Mouse (Mus musculus): ENCODE measurements around the gene Olfr1167. TPM values are rescaled to one million over a fixed set of nuclear protein-coding genes. Genes with fewer than 3 reads are reported as not detected.
"Not testable (repeated sequence)": the region's sequence is repeated elsewhere in the genome, so short reads cannot be mapped to it uniquely, and the experiment has no call there.

Gene Olfr1167
- polyA plus RNA-seq (2015; fragmentation: Nextera tagmentation; extraction: Ambion mirVana), result not detected in 2 replicates

- H3K27ac ChIP-seq; H3K4me1 ChIP-seq; H3K9ac ChIP-seq; H3K36me3 ChIP-seq; H3K4me3 ChIP-seq (replicated peaks); H3K27me3 ChIP-seq; H3K9me3 ChIP-seq (replicated peaks); ATAC-seq (replicated peaks; ENCODE audit: low FRiP score); H3K4me2 ChIP-seq: not testable (repeated sequence)
- WGBS, result 81% methylated on average over 1 of the region's 1 CpGs
Measured at GRCm38 (mm10) chr2:88155093-88155492, at the start of gene Olfr1167. Olfr1167 (minus strand) TSS chr2:88155193.

GRCm38 (mm10) chr2:88181580-88181979, 26.6 kb upstream of the Olfr1167 start, which contains the start of gene Olfr1168:
Olfr1168 (plus strand) TSS chr2:88181880.
- no peak within 1 kb of the TSS for H3K9ac ChIP-seq

GRCm38 (mm10) chr2:88128172-88128571, 26.8 kb downstream of the Olfr1167 start, which contains the start of gene Olfr1166:
Olfr1166 (minus strand) TSS chr2:88128272.
- H3K4me2 ChIP-seq, result no peak within 1 kb of the TSS
- WGBS, result 96% methylated on average over 1 of the region's 1 CpGs
- no peak within 1 kb of the TSS for H3K27ac ChIP-seq
- H3K27me3 ChIP-seq, result no peaks in the 10 kb centered on the region
- H3K4me1 ChIP-seq, result no peaks in the 10 kb centered on the region
- H3K36me3 ChIP-seq, result no peaks in the 10 kb centered on the region
- no peaks in the 10 kb centered on the region for H3K9me3 ChIP-seq (replicated peaks)
- H3K4me3 ChIP-seq (replicated peaks), result no peak within 1 kb of the TSS
- ATAC-seq (replicated peaks; ENCODE audit: low FRiP score), result no peak
- no peak within 1 kb of the TSS for H3K9ac ChIP-seq

More at GRCm38 (mm10) chr2:88181580-88181979, 26.6 kb upstream of the Olfr1167 start, which contains the start of gene Olfr1168:
- Histone ChIP-seq H3K4me3 (replicated peaks) (no peak within 1 kb of the TSS), H3K27ac (no peak within 1 kb of the TSS), H3K9me3 (replicated peaks) (no peaks in the 10 kb centered on the region), H3K36me3 (no peaks in the 10 kb centered on the region), H3K4me1 (no peaks in the 10 kb centered on the region), H3K4me2 (no peak within 1 kb of the TSS), H3K27me3 (no peaks in the 10 kb centered on the region)
- WGBS, result 89% methylated on average over 2 of the region's 2 CpGs
- no peak for ATAC-seq (replicated peaks; ENCODE audit: low FRiP score)

Other genes starting within 250 kb of the Olfr1167 start
- gene Olfr1155, start 210.1 kb downstream of the Olfr1167 start, polyA plus RNA-seq (2015; fragmentation: Nextera tagmentation; extraction: Ambion mirVana), result not detected in 2 replicates
- not detected in 2 replicates for gene Olfr1156, start 202.1 kb downstream of the Olfr1167 start, polyA plus RNA-seq (2015; fragmentation: Nextera tagmentation; extraction: Ambion mirVana)
- not detected in 2 replicates for gene Olfr1157, start 186.9 kb downstream of the Olfr1167 start, polyA plus RNA-seq (2015; fragmentation: Nextera tagmentation; extraction: Ambion mirVana)
- not detected in 2 replicates for gene Olfr74, start 180.5 kb downstream of the Olfr1167 start, polyA plus RNA-seq (2015; fragmentation: Nextera tagmentation; extraction: Ambion mirVana)
- gene Olfr1158, start 165.1 kb downstream of the Olfr1167 start, polyA plus RNA-seq (2015; fragmentation: Nextera tagmentation; extraction: Ambion mirVana), result not detected in 2 replicates
- not detected in 2 replicates for gene Olfr1160, start 146.9 kb downstream of the Olfr1167 start, polyA plus RNA-seq (2015; fragmentation: Nextera tagmentation; extraction: Ambion mirVana)
- gene Olfr1161, start 132.4 kb downstream of the Olfr1167 start, polyA plus RNA-seq (2015; fragmentation: Nextera tagmentation; extraction: Ambion mirVana), result not detected in 2 replicates
- gene Olfr73, start 117.5 kb downstream of the Olfr1167 start, polyA plus RNA-seq (2015; fragmentation: Nextera tagmentation; extraction: Ambion mirVana), result 0.05 TPM in 2 replicates
- gene Olfr1162, start 104.1 kb downstream of the Olfr1167 start, polyA plus RNA-seq (2015; fragmentation: Nextera tagmentation; extraction: Ambion mirVana), result not detected in 2 replicates
- gene Olfr1163, start 83.4 kb downstream of the Olfr1167 start, polyA plus RNA-seq (2015; fragmentation: Nextera tagmentation; extraction: Ambion mirVana), result not detected in 2 replicates
- gene Olfr1164, start 61.2 kb downstream of the Olfr1167 start, polyA plus RNA-seq (2015; fragmentation: Nextera tagmentation; extraction: Ambion mirVana), result not detected in 2 replicates
- gene Olfr1166, start 26.9 kb downstream of the Olfr1167 start, polyA plus RNA-seq (2015; fragmentation: Nextera tagmentation; extraction: Ambion mirVana), result not detected in 2 replicates
- gene Olfr1168, start 26.7 kb upstream of the Olfr1167 start, polyA plus RNA-seq (2015; fragmentation: Nextera tagmentation; extraction: Ambion mirVana), result not detected in 2 replicates
- gene Olfr1170, start 73.1 kb upstream of the Olfr1167 start, polyA plus RNA-seq (2015; fragmentation: Nextera tagmentation; extraction: Ambion mirVana), result not detected in 2 replicates
- gene Olfr1173, start 124.7 kb upstream of the Olfr1167 start, polyA plus RNA-seq (2015; fragmentation: Nextera tagmentation; extraction: Ambion mirVana), result not detected in 2 replicates
- gene Olfr1174-ps, start 159.9 kb upstream of the Olfr1167 start, polyA plus RNA-seq (2015; fragmentation: Nextera tagmentation; extraction: Ambion mirVana), result not detected in 2 replicates
- not detected in 2 replicates for gene Olfr1175-ps, start 172.0 kb upstream of the Olfr1167 start, polyA plus RNA-seq (2015; fragmentation: Nextera tagmentation; extraction: Ambion mirVana)
- not detected in 2 replicates for gene Olfr1176, start 181.5 kb upstream of the Olfr1167 start, polyA plus RNA-seq (2015; fragmentation: Nextera tagmentation; extraction: Ambion mirVana)
- not detected in 2 replicates for gene Olfr1177-ps, start 191.3 kb upstream of the Olfr1167 start, polyA plus RNA-seq (2015; fragmentation: Nextera tagmentation; extraction: Ambion mirVana)
- gene Olfr1178, start 231.9 kb upstream of the Olfr1167 start, polyA plus RNA-seq (2015; fragmentation: Nextera tagmentation; extraction: Ambion mirVana), result not detected in 2 replicates